20 mouse cellular contexts compared by ENCODE assay signal in genomic region chr15:50991667-50992066, GRCm38 (mm10).
"Had no signal": no experiment of that assay in that cellular context is flagged by ENCODE, and none has a peak within 500 bp of the region (broad histone marks: within the 10 kb centered on the region; RNA-seq: fewer than 3 reads in every experiment).

No protein-coding gene starts in this region.

- H3K9ac ChIP-seq: liver, embryonic 13.5 days; lung, embryonic 14.5 days; midbrain, embryonic 12.5 days; midbrain, embryonic 15.5 days; neural tube, embryonic 12.5 days; neural tube, embryonic 15.5 days had no signal

- H3K36me3 ChIP-seq: liver, embryonic 13.5 days; midbrain, embryonic 12.5 days; midbrain, embryonic 15.5 days; neural tube, embryonic 12.5 days; neural tube, embryonic 15.5 days had no signal

- DNase-seq: kidney, postnatal 14 days; kidney, postnatal 4 days; layer of hippocampus, adult 9-11 months; liver, embryonic 13.5 days; lung, embryonic 14.5 days; right cerebral cortex, adult 18-20 months; right cerebral cortex, postnatal 14 days; right cerebral cortex, postnatal 4 days; thymus, adult 2 months; thymus, postnatal 14 days; thymus, postnatal 4 days had no signal

- H3K4me2 ChIP-seq: liver, embryonic 13.5 days; lung, embryonic 14.5 days; midbrain, embryonic 12.5 days; midbrain, embryonic 15.5 days; neural tube, embryonic 12.5 days; neural tube, embryonic 15.5 days had no signal

- H3K27ac ChIP-seq: layer of hippocampus, adult 2 months; left cerebral cortex, adult 2 months; liver, embryonic 13.5 days; macrophage; midbrain, embryonic 12.5 days; midbrain, embryonic 15.5 days; neural tube, embryonic 12.5 days; neural tube, embryonic 15.5 days; stomach, postnatal 0 days had no signal

- ATAC-seq: lung, postnatal 0 days; midbrain, embryonic 15.5 days had no signal

- H3K4me3 ChIP-seq: layer of hippocampus, adult 2 months; left cerebral cortex, adult 2 months; liver, embryonic 13.5 days; midbrain, embryonic 12.5 days; midbrain, embryonic 15.5 days; neural tube, embryonic 12.5 days; neural tube, embryonic 15.5 days had no signal

- H3K4me1 ChIP-seq: liver, embryonic 13.5 days; midbrain, embryonic 12.5 days; midbrain, embryonic 15.5 days; neural tube, embryonic 12.5 days had no signal

- H3K9me3 ChIP-seq: liver, embryonic 13.5 days; midbrain, embryonic 12.5 days; midbrain, embryonic 15.5 days; neural tube, embryonic 12.5 days; neural tube, embryonic 15.5 days had no signal

- H3K27me3 ChIP-seq: liver, embryonic 13.5 days; midbrain, embryonic 12.5 days; midbrain, embryonic 15.5 days; neural tube, embryonic 12.5 days; neural tube, embryonic 15.5 days had no signal
